Mouse (Mus musculus) right cerebral cortex, postnatal 4 days (tissue): Measurements from ENCODE around the gene Tmem243.
"Not testable (repeated sequence)": the region's sequence is repeated elsewhere in the genome, so short reads cannot be mapped to it uniquely, and the experiment has no call there.

Experiments
- DNase-seq: peaks from one replicate; pipeline ENCODE4 v3.0.0-alpha.2; 2022

Tmem243 gene

GRCm38 (mm10) chr5:9107296-9108089 lies 7.0 kb downstream of the Tmem243 start:
- DNase-seq: no peak

GRCm38 (mm10) chr5:9108490-9108889 lies 8.0 kb downstream of the Tmem243 start:
- DNase-seq: no peak

GRCm38 (mm10) chr5:9109582-9109981 lies 9.1 kb downstream of the Tmem243 start:
- no peak for DNase-seq

GRCm38 (mm10) chr5:9111285-9111684 lies 10.8 kb downstream of the Tmem243 start:
- DNase-seq: no peak

GRCm38 (mm10) chr5:9111759-9112158 lies 11.3 kb downstream of the Tmem243 start:
- peak; percentile 35 for DNase-seq

- DNase-seq: no peak
Observed at GRCm38 (mm10) chr5:9114162-9114561, 13.7 kb downstream of the Tmem243 start.

GRCm38 (mm10) chr5:9124134-9124533 lies 23.7 kb downstream of the Tmem243 start:
- no peak for DNase-seq

- DNase-seq: no peak
Observed at GRCm38 (mm10) chr5:9128566-9128965, 28.1 kb downstream of the Tmem243 start.

GRCm38 (mm10) chr5:9131786-9132185 lies 31.3 kb downstream of the Tmem243 start:
- no peak for DNase-seq

- DNase-seq: no peak
Observed at GRCm38 (mm10) chr5:9135588-9135987, 35.1 kb downstream of the Tmem243 start.

GRCm38 (mm10) chr5:9140724-9141123 lies 40.3 kb downstream of the Tmem243 start:
- DNase-seq: no peak

- no peak for DNase-seq
Observed at GRCm38 (mm10) chr5:9142376-9142775, 41.9 kb downstream of the Tmem243 start.

- DNase-seq: no peak
Observed at GRCm38 (mm10) chr5:9149273-9149850, 48.9 kb downstream of the Tmem243 start.

GRCm38 (mm10) chr5:9156746-9157145 lies 56.3 kb downstream of the Tmem243 start:
- no peak for DNase-seq

GRCm38 (mm10) chr5:9157336-9157735 lies 56.9 kb downstream of the Tmem243 start:
- DNase-seq: no peak

GRCm38 (mm10) chr5:9160831-9161455 lies 60.5 kb downstream of the Tmem243 start:
- peak; percentile 68 for DNase-seq

GRCm38 (mm10) chr5:9161456-9162041 lies 61.1 kb downstream of the Tmem243 start, which contains the start of gene Dmtf1:
TSS of gene Dmtf1 (minus strand) at chr5:9161776.
- DNase-seq: peak; percentile 89

GRCm38 (mm10) chr5:9162088-9162487 lies 61.6 kb downstream of the Tmem243 start:
- DNase-seq: peak; percentile 5

- DNase-seq: no peak
Observed at GRCm38 (mm10) chr5:9163411-9163810, 62.9 kb downstream of the Tmem243 start.

GRCm38 (mm10) chr5:9165151-9165550 lies 64.7 kb downstream of the Tmem243 start:
- not testable (repeated sequence) for DNase-seq

GRCm38 (mm10) chr5:9166366-9166765 lies 65.9 kb downstream of the Tmem243 start:
- no peak for DNase-seq

GRCm38 (mm10) chr5:9169328-9170005 lies 69.0 kb downstream of the Tmem243 start:
- not testable (repeated sequence) for DNase-seq

GRCm38 (mm10) chr5:9173295-9173694 lies 72.8 kb downstream of the Tmem243 start:
- DNase-seq: no peak
